Mouse (Mus musculus) B cell, adult 2 months (primary cell): ENCODE results near the gene Aimp2.

Source experiments
- DNase-seq, 2 experiments: peaks; one replicate each; pipeline ENCODE4 v3.0.0; 2022

The Aimp2 gene

GRCm38 (mm10) chr5:143909417-143910400, at the start of gene Aimp2, which contains the start of gene Pms2:
TSS of gene Aimp2 (minus strand) at chr5:143909847.
TSS of gene Pms2 (plus strand) at chr5:143909964.
- DNase-seq = peak; percentile 90 to 91

- no peak for DNase-seq
Measured at GRCm38 (mm10) chr5:143957101-143957500, 47.5 kb upstream of the Aimp2 start.

GRCm38 (mm10) chr5:143950016-143950415, 40.4 kb upstream of the Aimp2 start:
- DNase-seq = no peak

GRCm38 (mm10) chr5:143948361-143948760, 38.7 kb upstream of the Aimp2 start:
- no peak for DNase-seq

GRCm38 (mm10) chr5:143943231-143944125, 33.8 kb upstream of the Aimp2 start:
- no peak for DNase-seq

- no peak for DNase-seq
Measured at GRCm38 (mm10) chr5:143941588-143941987, 31.9 kb upstream of the Aimp2 start.

GRCm38 (mm10) chr5:143936156-143936555, 26.5 kb upstream of the Aimp2 start:
- no peak for DNase-seq

GRCm38 (mm10) chr5:143933875-143934274, 24.2 kb upstream of the Aimp2 start:
- no peak for DNase-seq

GRCm38 (mm10) chr5:143933414-143933813, 23.8 kb upstream of the Aimp2 start:
- no peak for DNase-seq

GRCm38 (mm10) chr5:143932831-143933230, 23.2 kb upstream of the Aimp2 start, which contains the start of gene Rsph10b:
TSS of gene Rsph10b (plus strand) at chr5:143933035.
- no peak for DNase-seq

- no peak for DNase-seq
Measured at GRCm38 (mm10) chr5:143931863-143932580, 22.4 kb upstream of the Aimp2 start.

- DNase-seq = no peak
Measured at GRCm38 (mm10) chr5:143930656-143931055, 21.0 kb upstream of the Aimp2 start.

- no peak for DNase-seq
Measured at GRCm38 (mm10) chr5:143929291-143929690, 19.6 kb upstream of the Aimp2 start.

GRCm38 (mm10) chr5:143927875-143928274, 18.2 kb upstream of the Aimp2 start, which contains the start of gene Gm42421:
TSS of gene Gm42421 (plus strand) at chr5:143928175.
- no peak for DNase-seq

- no peak for DNase-seq
Measured at GRCm38 (mm10) chr5:143924781-143925452, 15.3 kb upstream of the Aimp2 start.

- no peak for DNase-seq
Measured at GRCm38 (mm10) chr5:143918120-143918519, 8.5 kb upstream of the Aimp2 start.

- DNase-seq = peak; percentile 62 to 63
Measured at GRCm38 (mm10) chr5:143917418-143917817, 7.8 kb upstream of the Aimp2 start.

- DNase-seq = no peak
Measured at GRCm38 (mm10) chr5:143916221-143916620, 6.6 kb upstream of the Aimp2 start.

GRCm38 (mm10) chr5:143908926-143909325, 721 bp downstream of the Aimp2 start:
- no peak for DNase-seq

GRCm38 (mm10) chr5:143906429-143906828, 3.2 kb downstream of the Aimp2 start:
- DNase-seq = no peak

GRCm38 (mm10) chr5:143903813-143904212, 5.8 kb downstream of the Aimp2 start:
- no peak for DNase-seq

- DNase-seq = no peak
Measured at GRCm38 (mm10) chr5:143902111-143902510, 7.5 kb downstream of the Aimp2 start.
